In the genomic region with DNA sequence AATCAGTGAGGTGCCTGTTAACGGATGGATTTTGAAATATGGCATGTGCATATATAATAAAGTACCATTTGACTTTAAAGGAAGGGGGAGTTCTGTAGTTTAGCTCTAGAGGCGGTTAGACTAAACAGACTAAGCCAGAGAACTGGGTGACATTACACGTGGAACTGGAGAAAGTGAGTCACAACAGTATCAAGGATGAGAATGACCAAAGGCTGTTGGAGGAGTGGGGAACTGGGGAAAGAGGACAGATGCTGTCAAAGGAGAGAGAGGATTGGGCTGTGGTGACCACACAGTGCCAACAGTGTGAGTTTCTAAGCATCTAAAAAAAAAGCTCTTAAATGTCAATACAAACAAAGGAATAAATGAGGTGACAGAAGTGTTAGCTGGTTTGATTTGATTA, we compare ENCODE assay signal across 16 mouse cellular contexts.
"Had no signal": no experiment of that assay in that cellular context is flagged by ENCODE, and none has a peak within 500 bp of the region (broad histone marks: within the 10 kb centered on the region; RNA-seq: fewer than 3 reads in every experiment).

No protein-coding gene starts in this region.

- H3K4me3 ChIP-seq: megakaryocyte, embryonic 14.5 days; midbrain, embryonic 13.5 days; midbrain, embryonic 15.5 days; neural tube, embryonic 12.5 days; stomach, embryonic 15.5 days had no signal

- H3K9me3 ChIP-seq: megakaryocyte, embryonic 14.5 days; midbrain, embryonic 13.5 days; midbrain, embryonic 15.5 days; neural tube, embryonic 12.5 days; stomach, embryonic 15.5 days had no signal

- H3K27me3 ChIP-seq: megakaryocyte, embryonic 14.5 days; midbrain, embryonic 13.5 days; midbrain, embryonic 15.5 days; neural tube, embryonic 12.5 days; stomach, embryonic 15.5 days had no signal

- H3K9ac ChIP-seq: liver, postnatal 0 days; lung, embryonic 14.5 days; midbrain, embryonic 13.5 days; midbrain, embryonic 15.5 days; neural tube, embryonic 12.5 days; stomach, embryonic 15.5 days had no signal

- ATAC-seq: liver, postnatal 0 days; midbrain, embryonic 13.5 days; midbrain, embryonic 15.5 days had no signal

- H3K27ac ChIP-seq: macrophage; midbrain, embryonic 15.5 days; neural tube, embryonic 12.5 days; stomach, embryonic 15.5 days; stomach, postnatal 0 days had no signal

- H3K4me2 ChIP-seq: lung, embryonic 14.5 days; midbrain, embryonic 11.5 days; midbrain, embryonic 13.5 days; midbrain, embryonic 15.5 days; neural tube, embryonic 12.5 days; stomach, embryonic 15.5 days had no signal

- H3K36me3 ChIP-seq: midbrain, embryonic 13.5 days; midbrain, embryonic 15.5 days; neural tube, embryonic 12.5 days; stomach, embryonic 15.5 days had no signal

- DNase-seq: liver, postnatal 0 days; lung, postnatal 14 days; lung, postnatal 36 days; right cerebral cortex, postnatal 14 days; thymus, adult 2 months; thymus, postnatal 25 days; thymus, postnatal 4 days had no signal
